Mouse (Mus musculus) liver, embryonic 16.5 days (tissue): ENCODE measurements at regions not wholly inside any gene's neighbourhood (a gene's known extent, or its start where the extent isn't known, plus 50 kb on each side); places are given as distances from the start of the nearest gene placed in this dataset.

Experiments
- ATAC-seq: fragments of 200-750 bp; cut with Nextera tagmentation; 2 replicates; pipeline ENCODE4 v1.8.0; 2017; ENCODE audit warnings: low read depth, mild to moderate bottlenecking, moderate number of reproducible peaks, moderate library complexity
- H3K27ac ChIP-seq: fragments of 300-500 bp; sonication (generic); 2 replicates; pipeline ENCODE4 v1.5.1; 2014; ENCODE audit warnings: mild to moderate bottlenecking, low read length
- H3K27me3 ChIP-seq: fragments of 300-500 bp; sonication (generic); 2 replicates; pipeline ENCODE4 v1.6.1; 2014; ENCODE audit warnings: low read depth, low read length, mixed read lengths; ENCODE audit not compliant: control insufficient read depth, insufficient read depth
- H3K36me3 ChIP-seq: fragments of 300-500 bp; sonication (generic); 2 replicates; pipeline ENCODE4 v1.6.1; 2014; ENCODE audit warnings: mild to moderate bottlenecking; ENCODE audit not compliant: control insufficient read depth, insufficient read depth
- H3K4me1 ChIP-seq: fragments of 300-500 bp; sonication (generic); 2 replicates; pipeline ENCODE4 v1.6.1; 2014; ENCODE audit warnings: low read depth, low read length, mixed read lengths; ENCODE audit not compliant: control insufficient read depth
- H3K4me2 ChIP-seq: fragments of 300-500 bp; sonication (generic); 2 replicates; pipeline ENCODE4 v1.6.1; 2014; ENCODE audit warnings: low read depth, low read length, mixed read lengths
- H3K4me3 ChIP-seq: fragments of 300-500 bp; sonication (generic); 2 replicates; pipeline ENCODE4 v1.5.1; 2014; ENCODE audit warnings: low read depth, mild to moderate bottlenecking, low read length
- H3K9ac ChIP-seq: fragments of 300-500 bp; sonication (generic); 2 replicates; pipeline ENCODE4 v1.6.1; 2014; ENCODE audit warnings: low read depth, low read length
- H3K9me3 ChIP-seq: fragments of 300-500 bp; sonication (generic); replicated peaks from 2 replicates; pipeline ENCODE4 v1.6.1; 2016; ENCODE audit warnings: low read length; ENCODE audit not compliant: control insufficient read depth
- WGBS: fragments of 180-500 bp; shearing (Covaris S2); extraction: QIAGEN DNeasy Blood & Tissue Kit; methylation state at CpG from one replicate; pipeline ENCODE4 v1.1.7; 2014; ENCODE audit not compliant: insufficient replicate concordance; 5-methylcytosine and 5-hydroxymethylcytosine counted together

DNA sequence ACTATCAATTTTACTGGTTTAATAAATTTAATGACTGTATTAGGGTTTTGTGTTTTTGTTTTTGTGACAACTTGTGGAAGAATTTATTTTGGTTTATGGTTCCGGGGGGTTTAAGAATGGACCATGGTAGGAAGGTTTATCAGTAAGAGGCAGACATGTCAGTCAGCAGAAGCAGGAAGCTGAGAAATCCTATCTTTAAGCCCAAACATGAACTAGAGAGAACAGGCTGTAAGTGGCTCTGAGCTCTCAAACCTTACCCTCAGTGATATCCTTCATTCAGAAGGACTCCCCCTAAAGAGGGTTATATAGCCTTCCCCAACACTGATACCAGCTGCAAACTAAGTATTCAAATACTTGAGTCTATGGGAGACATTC, 170.8 kb downstream of the Btg1 start:
- H3K27ac ChIP-seq: no peak overlapping the region
- 18% methylated on average over 1 of the region's 1 CpGs for WGBS

DNA sequence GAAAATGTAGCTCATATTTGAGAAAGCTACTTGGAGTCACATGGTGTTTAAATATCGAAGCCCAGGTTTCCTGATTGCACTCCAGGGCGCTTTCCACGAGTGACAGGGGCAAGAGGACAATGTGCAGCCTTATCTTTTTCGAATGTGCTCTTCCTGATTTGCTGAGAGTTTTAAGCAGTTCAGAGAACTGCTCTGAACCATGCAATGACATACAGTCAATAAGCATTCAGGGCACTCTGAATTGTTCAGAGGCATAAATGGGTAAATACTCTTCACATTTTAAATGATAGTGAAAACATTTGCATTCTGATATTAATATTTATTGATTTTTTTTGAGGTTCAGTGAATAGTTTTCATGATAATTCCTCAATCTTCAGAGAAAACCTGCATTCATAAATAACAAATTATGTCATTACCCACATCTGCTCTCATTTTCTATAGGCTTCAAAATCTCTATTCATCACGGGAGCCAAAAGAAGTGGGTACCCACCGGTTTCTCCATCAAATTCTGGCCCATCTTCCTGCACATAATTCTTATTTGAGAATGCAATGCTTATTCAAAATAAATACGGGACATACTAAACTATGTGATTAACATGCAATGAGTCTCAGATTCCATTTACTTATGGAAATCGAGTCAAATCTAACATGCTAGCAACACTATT, 171.7 kb downstream of the Btg1 start:
- Histone ChIP-seq H3K9me3 (no peaks in the 10 kb centered on the region), H3K27ac (no peak overlapping the region), H3K27me3 (no peaks in the 10 kb centered on the region), H3K36me3 (no peaks in the 10 kb centered on the region), H3K9ac (no peak overlapping the region), H3K4me3 (no peak overlapping the region), H3K4me2 (no peak overlapping the region), H3K4me1 (no peaks in the 10 kb centered on the region)
- WGBS: 40% methylated on average over 8 of the region's 8 CpGs
- no peak for ATAC-seq

More for the DNA sequence above, 170.8 kb downstream of the Btg1 start:
- no peaks in the 10 kb centered on the region for H3K9me3 ChIP-seq
- H3K9ac ChIP-seq: no peak overlapping the region
- no peak overlapping the region for H3K4me3 ChIP-seq
- H3K4me1 ChIP-seq: no peaks in the 10 kb centered on the region
- ATAC-seq: no peak
- H3K4me2 ChIP-seq: no peak overlapping the region
- H3K36me3 ChIP-seq: no peaks in the 10 kb centered on the region
- H3K27me3 ChIP-seq: no peaks in the 10 kb centered on the region

DNA sequence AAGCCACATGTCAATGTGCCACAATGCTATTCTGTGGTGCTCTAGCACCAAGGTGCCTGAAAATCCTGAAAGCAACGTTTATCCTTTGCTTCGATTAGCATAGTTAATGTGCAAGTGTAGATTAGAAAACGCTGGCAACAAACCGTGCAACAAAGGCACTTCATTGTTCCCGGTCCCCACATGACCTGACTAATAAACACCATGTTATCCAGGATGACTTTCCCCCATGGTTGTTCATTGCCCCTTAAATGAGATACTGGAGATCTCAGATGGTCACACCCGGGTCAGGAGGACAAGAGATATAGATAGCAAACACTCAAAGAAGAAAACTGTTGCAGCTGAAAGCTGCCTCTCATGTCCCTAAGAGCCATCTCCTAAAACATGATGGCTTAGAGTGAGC, 180.3 kb downstream of the Btg1 start:
- WGBS: 63% methylated on average over 6 of the region's 6 CpGs
- Histone ChIP-seq H3K4me1 (no peaks in the 10 kb centered on the region), H3K27me3 (no peaks in the 10 kb centered on the region), H3K27ac (no peak overlapping the region), H3K36me3 (no peaks in the 10 kb centered on the region), H3K4me3 (no peak overlapping the region), H3K9ac (no peak overlapping the region), H3K9me3 (no peaks in the 10 kb centered on the region), H3K4me2 (no peak overlapping the region)
- ATAC-seq: no peak

DNA sequence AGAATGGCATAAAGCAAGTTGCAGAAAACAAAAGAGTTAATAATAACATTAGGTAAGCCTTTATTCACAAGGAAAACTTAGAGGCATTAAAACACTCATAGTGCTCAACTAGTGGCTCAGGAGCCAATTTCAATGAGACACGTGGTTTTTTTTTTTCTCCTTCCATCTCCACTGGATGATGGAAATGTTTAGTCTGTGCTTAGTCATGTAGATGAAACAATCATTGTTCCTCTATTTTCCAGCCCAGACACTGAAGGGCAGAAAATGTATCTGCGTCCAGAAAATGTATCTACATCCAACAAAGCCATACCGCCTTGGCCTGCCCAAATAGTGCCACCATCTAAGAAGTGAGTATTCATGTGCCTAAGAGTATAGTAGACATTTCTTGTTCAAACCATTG, 184.0 kb downstream of the Btg1 start:
- Histone ChIP-seq H3K9me3 (no peaks in the 10 kb centered on the region), H3K4me2 (no peak overlapping the region), H3K36me3 (no peaks in the 10 kb centered on the region), H3K9ac (no peak overlapping the region), H3K27me3 (no peaks in the 10 kb centered on the region), H3K4me1 (no peaks in the 10 kb centered on the region), H3K27ac (no peak overlapping the region), H3K4me3 (no peak overlapping the region)
- no peak for ATAC-seq
- WGBS: 66% methylated on average over 3 of the region's 3 CpGs

DNA sequence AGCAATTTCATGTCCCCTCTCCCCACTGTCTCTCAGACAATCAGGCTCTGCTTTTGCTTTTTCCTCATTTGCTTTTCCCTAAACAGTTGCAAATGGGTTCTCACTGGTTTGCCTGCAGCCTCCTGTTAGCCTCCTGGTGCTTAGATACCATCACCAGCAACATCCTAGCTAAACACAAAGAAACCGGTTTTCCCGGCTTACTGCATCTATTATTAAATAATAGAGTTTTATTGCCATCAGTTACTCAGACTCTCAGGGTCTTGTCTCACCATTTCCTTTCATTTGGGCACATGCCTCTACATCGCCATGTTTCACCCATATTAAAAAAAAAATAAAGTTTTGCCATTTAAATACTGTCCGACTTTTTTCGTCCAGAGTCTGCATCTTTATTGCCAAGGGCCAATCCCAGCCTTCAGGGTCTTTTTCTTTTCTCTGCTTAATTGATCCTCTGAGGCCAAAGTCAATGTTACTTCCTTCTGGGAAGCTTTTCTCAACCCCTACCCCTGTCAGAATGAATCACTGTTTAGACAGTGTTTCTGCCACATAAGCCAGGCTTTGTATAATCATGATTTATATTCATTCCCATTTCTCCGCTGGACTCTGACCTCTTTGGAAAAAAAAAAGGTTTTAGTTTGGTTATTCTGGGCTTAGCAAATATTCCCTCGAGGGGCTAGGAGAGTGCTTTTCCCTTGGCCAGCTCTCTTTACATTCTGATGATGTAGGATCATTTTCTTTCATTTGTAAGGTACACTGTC, 187.4 kb downstream of the Btg1 start:
- H3K4me2 ChIP-seq: no peak overlapping the region
- H3K4me1 ChIP-seq: no peaks in the 10 kb centered on the region
- H3K9ac ChIP-seq: no peak overlapping the region
- H3K4me3 ChIP-seq: no peak overlapping the region
- 56% methylated on average over 7 of the region's 7 CpGs for WGBS
- H3K9me3 ChIP-seq: no peaks in the 10 kb centered on the region
- H3K27me3 ChIP-seq: no peaks in the 10 kb centered on the region
- ATAC-seq: no peak
- no peaks in the 10 kb centered on the region for H3K36me3 ChIP-seq
- H3K27ac ChIP-seq: no peak overlapping the region

DNA sequence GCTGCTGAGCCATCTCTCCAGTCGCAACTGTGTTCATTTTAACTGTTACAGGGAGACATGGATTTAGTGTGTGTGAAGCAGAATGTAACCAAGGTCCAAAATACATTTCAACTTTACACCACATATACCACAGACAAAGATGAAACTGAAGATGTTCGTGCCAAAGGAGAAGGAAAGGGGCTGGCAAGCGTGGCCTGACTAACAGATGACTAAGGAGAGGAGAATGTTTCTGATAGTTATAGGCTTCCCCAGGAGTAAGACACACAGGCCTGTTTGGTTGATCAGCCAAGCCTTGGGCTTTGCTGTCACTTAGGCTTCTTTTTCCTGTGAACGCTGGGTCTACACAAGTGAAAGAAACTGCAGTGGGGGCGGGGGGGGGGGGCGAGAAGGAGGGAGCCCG, 189.8 kb downstream of the Btg1 start:
- no peak overlapping the region for H3K4me2 ChIP-seq
- 59% methylated on average over 5 of the region's 7 CpGs for WGBS
- H3K9ac ChIP-seq: no peak overlapping the region
- H3K27me3 ChIP-seq: no peaks in the 10 kb centered on the region
- no peak overlapping the region for H3K27ac ChIP-seq
- no peaks in the 10 kb centered on the region for H3K36me3 ChIP-seq
- H3K9me3 ChIP-seq: no peaks in the 10 kb centered on the region
- H3K4me1 ChIP-seq: no peaks in the 10 kb centered on the region
- no peak overlapping the region for H3K4me3 ChIP-seq
- ATAC-seq: no peak

DNA sequence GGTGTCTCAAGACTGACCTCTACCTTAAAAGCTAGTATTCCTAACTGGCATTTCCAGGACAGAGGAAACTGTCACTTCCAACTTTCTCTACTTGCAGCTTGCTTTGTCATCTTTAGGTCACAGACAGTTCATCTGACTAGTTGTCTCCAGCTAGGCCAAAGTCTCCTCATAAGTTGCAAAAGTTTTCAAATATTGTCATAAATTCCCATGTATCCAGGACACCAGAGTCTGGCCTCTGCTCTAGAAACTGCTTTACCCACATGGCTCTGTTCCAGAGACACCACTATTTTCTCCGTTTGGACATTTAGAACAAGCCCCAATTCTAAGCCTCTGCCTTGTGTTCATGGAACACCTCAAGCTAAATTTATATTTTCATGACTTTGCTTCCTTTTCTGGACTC, 205.0 kb downstream of the Btg1 start:
- Histone ChIP-seq H3K4me2 (no peak overlapping the region), H3K36me3 (no peaks in the 10 kb centered on the region), H3K4me3 (no peak overlapping the region), H3K4me1 (no peaks in the 10 kb centered on the region), H3K27me3 (no peaks in the 10 kb centered on the region), H3K9ac (no peak overlapping the region), H3K9me3 (no peaks in the 10 kb centered on the region), H3K27ac (no peak overlapping the region)
- WGBS: 46% methylated on average over 1 of the region's 1 CpGs
- ATAC-seq: no peak

DNA sequence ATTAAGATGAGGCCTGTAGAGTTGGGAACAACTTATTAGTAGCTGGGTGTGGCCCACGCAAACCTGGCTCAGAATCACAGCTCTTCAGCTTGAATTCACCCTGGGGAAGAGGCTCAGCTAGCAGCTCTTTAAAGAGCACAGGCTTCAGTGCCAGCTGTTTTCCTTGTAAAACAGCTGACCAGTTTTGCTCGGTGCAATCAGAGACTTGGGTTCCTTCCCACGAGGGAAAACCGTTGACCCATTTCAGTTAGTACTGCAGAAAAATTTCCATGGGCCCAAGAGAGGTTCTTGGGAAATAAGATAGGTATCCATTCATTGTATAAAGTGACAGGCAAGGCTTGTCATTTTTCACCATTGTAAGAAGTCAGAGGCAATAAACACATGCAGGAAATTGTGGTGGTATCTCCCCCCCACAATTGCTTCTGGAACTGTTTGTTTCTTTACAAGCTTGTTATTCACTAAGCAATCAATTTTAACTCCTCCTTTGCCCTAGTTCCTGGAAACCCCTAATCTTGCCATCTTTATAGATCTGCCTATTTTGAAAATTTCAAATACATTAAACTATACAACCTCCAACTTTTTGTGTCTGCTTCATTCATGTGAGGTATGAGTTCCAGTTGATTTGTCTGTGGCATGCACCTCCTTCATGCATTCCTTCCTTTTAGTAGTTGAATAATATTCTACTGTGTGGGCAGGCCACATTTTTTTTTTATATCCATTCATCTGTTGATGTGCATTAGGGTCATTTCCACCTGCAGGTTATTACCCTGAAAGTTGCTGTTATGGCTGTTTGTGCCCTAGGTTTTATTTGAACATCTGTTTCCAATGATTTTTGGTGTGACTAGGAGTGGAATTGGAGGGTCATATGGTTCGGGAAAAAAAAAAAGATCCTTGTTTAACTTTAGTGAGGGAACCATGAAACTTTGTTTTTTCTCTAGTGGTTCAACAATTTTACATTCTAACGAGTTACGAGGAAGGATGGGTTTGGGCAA, 205.8 kb downstream of the Btg1 start:
- Histone ChIP-seq H3K4me3 (no peak overlapping the region), H3K27me3 (no peaks in the 10 kb centered on the region), H3K36me3 (no peaks in the 10 kb centered on the region), H3K4me1 (no peaks in the 10 kb centered on the region), H3K9me3 (no peaks in the 10 kb centered on the region), H3K4me2 (no peak overlapping the region), H3K27ac (no peak overlapping the region), H3K9ac (no peak overlapping the region)
- WGBS: 41% methylated on average over 7 of the region's 7 CpGs
- no peak for ATAC-seq
